Mouse (Mus musculus): ENCODE measurements around the gene Hmgb4.

DNA sequence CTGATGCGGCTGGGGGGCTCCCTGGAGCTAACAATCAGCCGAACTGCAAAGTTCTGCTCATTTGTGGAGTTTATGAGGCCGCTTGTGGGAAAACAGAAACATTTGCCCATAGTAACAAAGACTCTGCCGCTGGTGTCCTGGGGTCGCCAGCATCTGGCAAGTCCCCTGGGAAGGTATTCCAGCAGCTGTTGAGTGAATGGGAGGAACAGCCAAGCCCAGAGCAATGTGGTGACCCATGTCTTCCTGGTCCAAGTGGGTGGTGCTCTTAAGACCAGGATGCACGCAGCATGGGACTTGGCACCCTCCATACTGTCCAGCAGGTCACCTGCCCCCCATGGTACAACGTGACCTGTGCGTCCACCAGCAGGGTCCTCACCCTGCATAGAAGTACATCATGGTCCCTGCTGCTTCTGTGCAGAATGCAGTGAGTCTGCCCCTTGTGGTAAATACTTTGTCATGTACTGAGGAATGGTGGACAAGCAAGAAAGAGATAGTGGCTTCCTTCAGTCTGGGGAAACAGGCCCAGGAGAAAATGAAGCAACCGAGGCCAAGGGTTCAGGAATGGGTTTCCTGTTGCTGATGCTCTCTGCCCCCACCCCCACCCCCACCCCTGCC is 8.6 kb upstream of the Hmgb4 start:
- TF ChIP-seq POLR2A (IDR thresholded peaks at IDR 0.05; ENCODE audit: insufficient read depth, low read depth, low read length), result no peak
- TF ChIP-seq CTCF (IDR thresholded peaks at IDR 0.05; ENCODE audit: insufficient read depth, low read depth, low read length), result no peak

Data from olfactory bulb, adult 2 months (tissue).